Mouse (Mus musculus) urinary bladder, postnatal 0 days (tissue): ENCODE measurements around the gene Ndrg4. TPM values are rescaled to one million over a fixed set of nuclear protein-coding genes. Genes with fewer than 3 reads are reported as not detected.

Experiments used
- microRNA-seq: library from miRNA; unstranded; fragments of <30 nt; microRNA quantifications from one replicate; pipeline ENCODE4, GENCODE M21; 2016
- polyA plus RNA-seq: library from polyadenylated mRNA; unstranded; fragments of >200 nt; fragmentation: Nextera tagmentation; extraction: Ambion mirVana; gene quantifications from 2 replicates; pipeline ENCODE4 v1.2.1, GENCODE M21; 2015

Gene Ndrg4
- 17.6 and 25.0 TPM in 2 replicates for polyA plus RNA-seq

DNA sequence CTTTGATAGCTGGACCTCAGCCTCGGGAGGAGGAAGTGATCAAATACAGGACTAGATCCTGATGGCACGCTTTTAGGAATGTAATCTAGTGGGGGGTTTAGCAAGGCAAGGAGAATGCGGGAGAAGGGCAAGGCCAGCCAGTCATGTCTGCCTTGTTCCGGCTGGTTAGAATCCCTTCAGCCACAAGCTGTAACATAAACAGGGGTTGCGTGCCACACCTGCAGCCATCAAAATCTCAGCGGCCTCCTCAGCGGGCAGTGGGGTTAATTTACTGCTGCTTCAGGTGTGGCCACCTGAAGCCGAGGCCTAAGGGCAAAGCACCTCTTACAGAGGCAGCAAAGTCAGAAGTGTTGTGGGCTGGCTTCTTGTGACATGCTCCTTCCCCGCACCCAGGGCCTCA, at the start of gene Ndrg4:
Gene Ndrg4 (plus strand): TSS at position 350 of the 400 bp plus-strand sequence.

DNA sequence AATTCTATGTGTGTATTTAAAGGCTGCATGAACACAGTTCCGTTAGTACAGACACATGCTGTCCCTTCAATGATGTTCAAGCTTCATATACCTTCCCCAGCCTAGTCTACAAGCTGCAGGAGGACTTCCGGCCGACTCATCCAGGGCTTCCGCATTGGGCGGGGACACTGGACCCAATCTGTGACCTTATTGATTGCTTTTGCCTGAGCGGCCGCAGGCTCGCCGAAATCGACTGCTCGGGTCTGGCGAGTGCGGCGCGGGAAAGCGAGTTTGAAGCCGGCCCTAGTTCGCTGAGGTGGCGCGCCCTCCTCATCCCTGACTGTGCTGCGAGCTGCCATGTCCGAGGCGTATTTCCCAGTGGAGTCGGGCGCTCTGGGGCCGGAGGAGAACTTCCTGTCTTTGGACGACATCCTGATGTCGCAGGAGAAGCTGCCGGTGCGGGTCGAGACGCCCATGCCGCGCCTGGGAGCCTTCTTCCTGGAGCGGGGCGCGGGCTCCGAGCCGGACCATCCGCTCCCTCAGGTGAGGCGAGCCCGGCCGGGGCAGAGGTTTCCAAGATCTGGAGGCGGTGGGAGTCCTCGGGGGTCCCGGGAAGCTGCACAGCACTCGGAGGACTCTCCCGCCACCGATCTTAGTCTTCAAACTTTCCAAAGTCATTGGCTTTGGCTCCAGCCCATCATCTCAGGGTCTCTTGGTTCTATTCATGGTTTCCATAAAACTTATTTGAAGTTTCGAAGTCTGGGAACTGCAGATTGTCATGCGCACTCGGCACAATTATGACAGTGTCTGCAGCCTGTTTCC, 43.3 kb upstream of the Ndrg4 start, which contains the start of gene Gins3:
Gene Gins3 (plus strand): TSS at position 192 of the 801 bp plus-strand sequence.

DNA sequence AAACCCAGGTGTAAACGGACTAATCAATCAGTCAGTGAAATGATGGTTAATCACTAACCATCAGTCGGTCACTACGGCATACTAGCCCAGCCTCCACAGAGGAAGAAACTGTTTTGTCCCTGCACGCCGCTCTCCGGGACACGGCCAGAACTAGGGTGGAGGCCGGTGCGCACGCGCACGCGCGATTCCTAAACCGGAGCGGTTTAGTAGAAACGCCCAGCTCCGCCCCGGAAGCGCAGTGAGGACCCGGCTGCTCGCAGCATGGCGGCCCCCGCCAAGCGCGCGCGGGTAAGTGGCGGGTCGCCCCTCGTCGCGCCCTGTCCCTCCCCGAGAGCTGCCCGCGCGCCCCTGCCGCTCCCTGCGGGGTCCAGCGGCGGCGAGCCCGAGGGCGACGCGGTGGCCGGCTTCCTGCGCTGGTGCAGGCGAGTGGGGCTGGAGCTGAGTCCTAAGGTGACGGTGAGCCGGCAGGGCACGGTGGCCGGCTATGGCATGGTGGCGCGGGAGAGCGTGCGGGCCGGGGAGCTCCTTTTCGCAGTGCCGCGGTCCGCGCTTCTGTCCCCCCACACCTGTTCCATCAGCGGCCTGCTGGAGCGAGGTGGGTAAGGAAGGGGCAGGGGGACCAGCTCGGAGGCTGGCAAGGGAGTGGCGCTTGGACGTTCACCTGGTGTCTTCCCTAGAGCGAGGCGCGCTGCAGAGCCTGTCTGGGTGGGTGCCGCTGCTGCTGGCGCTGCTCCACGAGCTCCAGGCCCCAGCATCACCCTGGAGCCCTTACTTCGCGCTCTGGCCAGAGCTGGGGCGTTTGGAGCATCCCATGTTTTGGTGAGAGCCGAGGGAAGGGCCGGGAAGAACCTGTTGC, 39.1 kb downstream of the Ndrg4 start, which contains the start of gene Setd6:
Gene Setd6 (plus strand): TSS at position 206 of the 856 bp plus-strand sequence.

Small RNA genes within 50 kb of the gene (microRNA-seq; reads per million reads assigned to microRNA genes)
- not detected for gene Mir7073

Other genes with a start within 250 kb of the Ndrg4 start
- gene Cfap20, start 242.1 kb upstream of the Ndrg4 start, polyA plus RNA-seq: 64.7 and 65.2 TPM in 2 replicates
- gene Csnk2a2, start 186.9 kb upstream of the Ndrg4 start, polyA plus RNA-seq: 5.8 and 7.1 TPM in 2 replicates
- 0.39 and 0.45 TPM in 2 replicates for gene Ccdc113, start 142.9 kb upstream of the Ndrg4 start, polyA plus RNA-seq
- not detected in 2 replicates for gene Prss54, start 100.6 kb upstream of the Ndrg4 start, polyA plus RNA-seq
- gene Gins3, start 43.5 kb upstream of the Ndrg4 start, polyA plus RNA-seq: 4.9 and 6.5 TPM in 2 replicates
- 14.0 and 17.8 TPM in 2 replicates for gene Setd6, start 38.9 kb downstream of the Ndrg4 start, polyA plus RNA-seq
- 19.4 and 20.9 TPM in 2 replicates for gene Cnot1, start 130.5 kb downstream of the Ndrg4 start, polyA plus RNA-seq
- 310 and 377 TPM in 2 replicates for gene Sap18b, start 148.4 kb downstream of the Ndrg4 start, polyA plus RNA-seq
- 11.8 and 12.5 TPM in 2 replicates for gene Slc38a7, start 176.6 kb downstream of the Ndrg4 start, polyA plus RNA-seq
- gene Got2, start 211.6 kb downstream of the Ndrg4 start, polyA plus RNA-seq: 85.9 and 96.9 TPM in 2 replicates